9 mouse cellular contexts compared by ENCODE assay signal in genomic region chr9:44966815-44967242, GRCm38 (mm10). TPM values are rescaled to one million over a fixed set of nuclear protein-coding genes. Genes with fewer than 3 reads are reported as not detected.
DNase-seq lines count a peak whose midpoint lies in the region; ATAC-seq and TF ChIP-seq lines count a peak whose summit lies in the region.
"Had no signal": no experiment of that assay in that cellular context is flagged by ENCODE, and none has a peak within 500 bp of the region (broad histone marks: within the 10 kb centered on the region; RNA-seq: fewer than 3 reads in every experiment).

No protein-coding gene starts in this region.

- 0 out of 2 replicates have a peak, but pooled peaks have one; percentile 11 for ATAC-seq in liver, embryonic 14.5 days (ENCODE audit: insufficient read depth)

- no peak overlapping the region for H3K4me2 ChIP-seq in liver, embryonic 14.5 days (ENCODE audit: low read depth)

- no peak overlapping the region for H3K4me3 ChIP-seq in liver, embryonic 14.5 days (ENCODE audit: insufficient read depth in 1 of 2, low read depth in 2 of 2, low read length in 2 of 2)

- no peaks in the 10 kb centered on the region for H3K9me3 ChIP-seq in liver, embryonic 14.5 days (ENCODE audit: control insufficient read depth, low read length)
- H3K9me3 ChIP-seq: heart, embryonic 15.5 days had no signal

- intact Hi-C loops in gastrocnemius, postnatal 14 days (cut with DNase I; ENCODE audit: low total_unique reads), result no loop called here

- no peak overlapping the region for H3K27ac ChIP-seq in liver, embryonic 14.5 days

- TF ChIP-seq CTCF in liver, embryonic 14.5 days (IDR thresholded peaks at IDR 0.05; ENCODE audit: low read depth), result peak; percentile 84

- H3K27me3 ChIP-seq in liver, embryonic 14.5 days (ENCODE audit: control insufficient read depth, insufficient read depth, low read length), result no peaks in the 10 kb centered on the region

- H3K4me1 ChIP-seq in liver, embryonic 14.5 days (replicated peaks; ENCODE audit: control insufficient read depth in 2 of 2, insufficient read depth in 2 of 2, low read length in 1 of 2), result peaks cover 13 to 17% of the 10 kb centered on the region in 2 experiments

- peak; percentile 85 for DNase-seq in A20 (ENCODE audit: low read depth, low spot score)
- peak; percentile 59 for DNase-seq in Muller cell, postnatal 12 days (ENCODE audit: inconsistent ontology term)
- DNase-seq in cerebellum, adult 9-10 months, result peak; percentile 91
- DNase-seq in gastrocnemius, postnatal 14 days, result peak; percentile 68
- peak; percentile 83 for DNase-seq in kidney, postnatal 10 days
- peak; percentile 58 to 71 (median 62) for DNase-seq in liver, embryonic 14.5 days (ENCODE audit: low read depth in 3 of 3, low spot score in 3 of 3)
- DNase-seq in retina, postnatal 1 day, result peak; percentile 79
- DNase-seq in thymus, postnatal 36 days, result peak; percentile 85

- no peak for TF ChIP-seq EP300 in liver, embryonic 14.5 days (IDR thresholded peaks at IDR 0.05; ENCODE audit: low read depth)

- 14% methylated on average over 3 of the region's 3 CpGs for WGBS in liver, embryonic 14.5 days (ENCODE audit: insufficient replicate concordance)

- H3K36me3 ChIP-seq in liver, embryonic 14.5 days (replicated peaks; ENCODE audit: control insufficient read depth, insufficient read depth, low read depth), result no peaks in the 10 kb centered on the region; the same call in 1 of the 2 replicates

- no peak overlapping the region for H3K9ac ChIP-seq in liver, embryonic 14.5 days (replicated peaks)
- H3K9ac ChIP-seq: heart, embryonic 15.5 days had no signal

RNA-seq across cellular contexts. Expression of gene Ube4a, which starts 1.4 kb away (rescaled TPM):
- 10 to 100 TPM; 31.9 to 36.4 TPM for total RNA-seq in gastrocnemius, postnatal 14 days (2021)
- polyA plus RNA-seq in liver, embryonic 14.5 days (2012; rRNA removed), result 6.1 and 7.6 TPM in 2 replicates
- 11.6 and 13.1 TPM in 2 replicates for polyA plus RNA-seq in liver, embryonic 14.5 days (2014; fragmentation: Nextera tagmentation; extraction: Ambion mirVana)

RNA-seq across cellular contexts. Expression of gene Cd3g, which starts 13.4 kb away (rescaled TPM):
- under 1 TPM in 1 of 2 experiments, not detected in 1; 0.13 TPM for total RNA-seq in gastrocnemius, postnatal 14 days (2021)
- polyA plus RNA-seq in liver, embryonic 14.5 days (2012; rRNA removed), result 0.09 and 0.26 TPM in 2 replicates
- 0.25 and 0.51 TPM in 2 replicates for polyA plus RNA-seq in liver, embryonic 14.5 days (2014; fragmentation: Nextera tagmentation; extraction: Ambion mirVana)

RNA-seq across cellular contexts. Expression of gene Cd3d, which starts 14.8 kb away (rescaled TPM):
- under 1 TPM in 1 of 2 experiments, not detected in 1; 0.33 TPM for total RNA-seq in gastrocnemius, postnatal 14 days (2021)
- 0.02 TPM in 1 of 2 replicates, not detected in the other for polyA plus RNA-seq in liver, embryonic 14.5 days (2012; rRNA removed)
- polyA plus RNA-seq in liver, embryonic 14.5 days (2014; fragmentation: Nextera tagmentation; extraction: Ambion mirVana), result 0.32 TPM in 1 of 2 replicates, not detected in the other

RNA-seq across cellular contexts. Expression of gene Cd3e, which starts 42.6 kb away (rescaled TPM):
- total RNA-seq in gastrocnemius, postnatal 14 days (2021), result not detected
- polyA plus RNA-seq in liver, embryonic 14.5 days (2012; rRNA removed), result not detected in 2 replicates
- not detected in 2 replicates for polyA plus RNA-seq in liver, embryonic 14.5 days (2014; fragmentation: Nextera tagmentation; extraction: Ambion mirVana)

RNA-seq across cellular contexts. Expression of gene Atp5l, which starts 46.3 kb away (rescaled TPM):
- 100 to 1,000 TPM; 663 to 775 TPM for total RNA-seq in gastrocnemius, postnatal 14 days (2021)
- 261 and 418 TPM in 2 replicates for polyA plus RNA-seq in liver, embryonic 14.5 days (2012; rRNA removed)
- 577 and 630 TPM in 2 replicates for polyA plus RNA-seq in liver, embryonic 14.5 days (2014; fragmentation: Nextera tagmentation; extraction: Ambion mirVana)
